Mouse (Mus musculus) 416B (cell line): ENCODE data around the gene Mob3a.
A peak's percentile ranks its signal among the peaks of the same experiment; 100 is the strongest.

ENCODE experiments used
- DNase-seq: peaks from one replicate; pipeline ENCODE4 v3.0.0; 2011; ENCODE audit warnings: low read depth

The Mob3a gene

GRCm38 (mm10) chr10:80700038-80700504, 1.7 kb downstream of the Mob3a start:
- DNase-seq, result no peak

DNA sequence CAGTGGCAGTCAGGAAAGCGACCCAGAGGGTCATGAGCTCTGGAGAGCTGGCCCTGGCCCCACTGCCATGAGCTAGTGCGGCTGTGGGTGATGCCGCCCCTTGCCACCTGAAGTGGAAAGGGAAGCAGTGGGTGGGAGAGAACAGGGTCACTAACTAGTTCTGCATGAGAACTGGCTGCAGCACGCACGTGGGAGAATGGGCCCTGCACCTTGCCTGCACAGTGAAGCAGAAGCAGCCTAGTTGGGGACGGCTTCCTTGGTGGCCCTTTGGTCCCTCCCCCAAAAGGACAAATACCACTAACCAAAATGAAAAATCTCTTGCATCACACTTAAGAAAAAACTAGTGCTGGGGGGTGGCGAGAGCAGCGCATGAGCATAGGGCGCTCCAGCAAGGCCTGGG, 3.2 kb downstream of the Mob3a start:
- peak; percentile 12 for DNase-seq

GRCm38 (mm10) chr10:80697812-80698211, 4.0 kb downstream of the Mob3a start:
- peak; percentile 66 for DNase-seq

GRCm38 (mm10) chr10:80697393-80697787, 4.4 kb downstream of the Mob3a start:
- peak; percentile 7 for DNase-seq

DNA sequence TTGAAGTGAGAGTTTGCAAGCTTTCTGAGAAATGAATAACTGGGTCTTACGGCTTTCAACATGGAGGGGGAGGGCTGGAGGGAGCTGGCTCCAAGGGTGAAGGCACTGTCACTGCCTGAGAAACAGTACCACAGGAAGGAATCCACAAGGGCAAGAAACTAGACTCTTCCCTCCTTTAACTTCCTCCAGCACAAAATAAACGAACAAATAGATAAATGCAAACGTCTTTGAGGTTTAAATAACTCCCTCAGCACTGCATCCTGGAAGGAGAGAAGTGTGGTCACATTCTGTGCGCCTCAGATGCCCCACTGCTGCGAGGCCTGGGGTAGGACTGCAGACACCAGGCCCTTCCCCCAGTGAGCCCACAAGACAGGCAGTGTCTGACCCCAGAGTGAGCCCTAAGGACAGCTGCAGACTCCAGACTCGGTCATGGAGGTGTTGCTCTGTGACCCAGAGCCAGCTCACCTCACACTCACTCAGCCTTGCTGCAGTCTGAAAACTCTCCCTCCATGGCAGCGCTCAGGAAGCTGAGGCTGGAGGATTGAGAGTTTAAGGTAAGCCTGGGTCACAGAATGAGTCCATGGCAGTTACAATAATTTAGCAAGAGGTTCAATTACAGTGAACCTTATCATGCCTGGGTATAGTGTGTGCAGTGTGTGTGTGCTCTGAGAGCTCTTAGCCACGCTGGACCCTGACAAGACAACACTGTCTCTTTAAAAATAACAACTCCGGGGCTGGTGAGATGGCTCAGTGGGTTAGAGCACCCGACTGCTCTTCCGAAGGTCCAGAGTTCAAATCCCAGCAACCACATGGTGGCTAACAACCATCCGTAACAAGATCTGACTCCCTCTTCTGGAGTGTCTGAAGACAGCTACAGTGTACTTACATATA, 5.0 kb downstream of the Mob3a start:
- DNase-seq, result peak; percentile 70

DNA sequence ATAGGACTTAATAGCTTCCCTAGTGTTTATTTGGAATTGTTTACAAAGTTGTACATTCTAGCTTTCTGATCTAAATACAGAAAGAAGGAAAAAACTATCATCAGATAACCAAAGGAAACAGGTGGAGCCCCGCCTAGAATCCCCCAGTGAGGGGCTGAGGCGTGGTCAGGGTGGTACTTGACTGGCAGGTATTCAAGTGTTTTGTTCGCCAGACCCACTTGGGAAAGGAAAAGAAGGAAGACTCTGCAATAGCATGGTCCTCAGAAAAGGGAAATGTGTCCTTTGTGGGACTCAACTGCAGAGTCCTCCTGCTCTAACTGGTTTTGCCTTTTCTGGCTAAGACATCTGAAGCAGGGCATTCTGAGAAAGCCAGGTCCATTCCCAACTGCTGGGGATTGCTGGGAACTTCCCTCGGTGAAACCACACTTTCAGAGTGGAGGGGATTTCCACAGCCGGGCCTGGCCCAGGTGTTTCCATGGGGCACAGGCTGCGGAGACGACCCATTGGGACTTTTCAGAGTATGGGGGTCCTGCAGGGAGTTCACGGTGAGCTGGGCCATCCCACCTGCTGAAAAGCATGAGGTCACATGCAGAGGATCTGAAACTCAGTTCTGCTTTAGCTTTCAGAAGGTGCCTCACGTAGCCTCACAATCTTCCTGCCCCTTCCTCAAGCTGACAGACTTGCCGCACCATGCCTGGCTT, 5.8 kb downstream of the Mob3a start:
- DNase-seq, result no peak

DNA sequence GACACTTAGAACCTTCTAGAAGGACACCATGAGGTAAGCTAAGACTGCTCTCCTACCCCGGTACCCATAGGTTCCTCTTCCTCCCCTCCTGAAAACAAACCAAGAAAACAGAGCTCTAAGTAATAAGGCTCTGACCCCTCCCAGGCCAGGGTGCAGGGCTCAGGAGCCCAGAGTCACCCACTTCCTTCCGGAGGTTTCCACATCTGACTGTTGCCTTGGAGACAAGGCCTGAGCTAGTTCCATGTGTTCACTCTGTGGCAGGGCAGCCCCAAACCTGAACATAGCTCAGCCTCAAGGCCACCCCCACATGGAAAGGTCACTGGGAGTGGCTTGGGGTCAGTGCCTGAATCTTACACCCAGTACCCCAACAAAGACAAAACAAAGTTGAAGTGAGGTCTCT, 6.6 kb downstream of the Mob3a start:
- DNase-seq, result peak; percentile 99

GRCm38 (mm10) chr10:80694159-80694938, 7.4 kb downstream of the Mob3a start:
- no peak for DNase-seq

DNA sequence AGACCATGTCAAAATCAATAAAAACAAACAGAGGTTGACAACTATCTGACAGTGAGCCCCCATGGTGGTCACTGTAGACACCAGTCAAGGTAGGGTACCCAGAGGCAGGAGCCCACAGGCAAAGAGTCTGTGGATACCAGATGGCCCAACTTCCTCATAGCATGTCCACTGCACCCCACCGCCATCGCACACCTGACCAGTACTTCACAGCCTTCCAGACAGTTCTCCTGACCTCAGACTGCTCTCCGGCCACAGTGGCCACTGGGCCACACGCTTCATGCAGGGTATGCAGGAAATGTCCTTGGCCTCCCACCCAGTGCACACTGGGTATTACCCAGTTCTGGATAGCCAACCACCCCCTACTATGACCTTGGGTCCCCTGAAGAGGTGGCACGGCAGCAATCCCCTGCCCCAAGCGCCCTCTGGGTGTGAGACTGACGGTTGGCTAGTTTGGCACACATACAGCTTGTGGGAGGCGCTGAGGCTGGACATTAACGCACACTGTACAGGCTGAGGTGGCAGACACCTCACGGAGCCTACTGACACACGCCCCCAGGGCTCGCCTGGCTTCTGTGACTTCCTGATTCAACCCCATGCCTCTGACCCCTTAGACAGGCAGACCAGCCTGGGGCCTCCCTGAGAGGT, 8.3 kb downstream of the Mob3a start:
- peak; percentile 37 for DNase-seq

DNA sequence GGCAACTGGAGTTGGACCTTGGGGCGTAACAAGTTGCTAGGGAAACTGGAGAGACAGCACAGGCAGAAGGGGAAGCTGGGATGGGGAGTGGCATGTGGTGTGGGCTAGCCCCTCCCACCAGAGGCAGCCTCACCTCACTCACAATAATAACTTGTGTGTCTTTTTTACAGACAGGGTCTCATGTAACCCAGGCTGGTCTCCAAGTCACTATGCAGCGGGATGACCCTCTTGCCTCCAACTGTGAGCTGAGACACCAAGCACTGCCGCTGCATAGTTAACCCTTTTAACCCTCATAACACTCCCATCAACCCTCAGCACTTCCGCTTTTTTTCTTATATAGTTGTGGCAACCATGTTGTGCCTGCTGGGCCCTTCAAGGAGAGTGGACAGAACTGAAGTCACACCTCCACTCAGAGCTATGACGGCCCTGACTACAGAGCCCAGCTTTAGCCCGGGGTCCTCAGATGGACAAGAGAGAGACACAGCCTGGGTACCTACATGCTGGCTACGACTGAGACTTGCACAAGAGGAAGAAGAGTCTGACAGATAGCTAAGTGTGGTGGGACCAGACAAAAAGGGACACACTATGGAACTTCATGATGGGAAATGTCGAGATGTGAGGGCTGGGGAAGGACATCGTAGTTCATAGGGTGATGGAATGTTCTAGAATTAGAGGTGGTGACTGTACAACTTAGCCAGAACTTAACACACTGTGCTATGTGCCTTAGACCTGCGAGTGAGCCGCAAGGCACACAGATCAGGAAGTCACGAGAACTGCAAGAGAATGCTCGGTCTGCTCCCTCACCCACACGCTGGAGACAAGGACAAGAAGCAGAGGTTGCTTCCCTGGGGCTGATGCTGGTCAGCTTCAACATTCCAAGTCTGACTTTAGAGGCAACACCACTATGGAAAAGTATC, 9.3 kb downstream of the Mob3a start:
- peak; percentile 61 for DNase-seq

- peak; percentile 80 for DNase-seq
These were observed 13.9 kb downstream of the Mob3a start for GRCm38 (mm10) chr10:80687850-80688249.

GRCm38 (mm10) chr10:80686617-80687016, 15.2 kb downstream of the Mob3a start:
- no peak for DNase-seq

- DNase-seq, result no peak
These were observed 16.8 kb downstream of the Mob3a start for GRCm38 (mm10) chr10:80684984-80685383.

GRCm38 (mm10) chr10:80684214-80684613, 17.6 kb downstream of the Mob3a start:
- peak; percentile 78 for DNase-seq

GRCm38 (mm10) chr10:80683647-80684046, 18.1 kb downstream of the Mob3a start:
- no peak for DNase-seq

DNA sequence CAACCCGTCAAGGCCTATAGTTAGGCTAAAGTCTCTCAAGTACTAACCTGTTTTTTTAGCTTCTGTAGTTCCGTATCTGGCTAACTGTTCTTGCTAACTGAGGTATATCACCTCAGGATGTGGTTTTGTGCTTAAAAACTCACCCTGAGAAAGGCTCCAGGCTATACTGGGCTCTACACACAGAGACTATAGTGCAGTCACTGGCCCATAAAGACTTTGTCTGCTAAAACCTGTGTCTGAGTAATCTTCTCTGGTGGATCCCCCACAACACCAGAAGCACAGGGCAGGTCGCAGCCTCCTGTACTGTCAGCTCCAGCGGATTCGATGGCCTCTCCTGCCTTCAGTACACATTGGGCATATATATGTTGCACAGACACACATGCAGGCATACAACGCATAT, 19.8 kb downstream of the Mob3a start:
- DNase-seq, result no peak

- DNase-seq, result no peak
These were observed 21.5 kb downstream of the Mob3a start for GRCm38 (mm10) chr10:80680260-80680696.

- DNase-seq, result peak; percentile 57
These were observed 22.1 kb downstream of the Mob3a start for GRCm38 (mm10) chr10:80679556-80680259.

DNA sequence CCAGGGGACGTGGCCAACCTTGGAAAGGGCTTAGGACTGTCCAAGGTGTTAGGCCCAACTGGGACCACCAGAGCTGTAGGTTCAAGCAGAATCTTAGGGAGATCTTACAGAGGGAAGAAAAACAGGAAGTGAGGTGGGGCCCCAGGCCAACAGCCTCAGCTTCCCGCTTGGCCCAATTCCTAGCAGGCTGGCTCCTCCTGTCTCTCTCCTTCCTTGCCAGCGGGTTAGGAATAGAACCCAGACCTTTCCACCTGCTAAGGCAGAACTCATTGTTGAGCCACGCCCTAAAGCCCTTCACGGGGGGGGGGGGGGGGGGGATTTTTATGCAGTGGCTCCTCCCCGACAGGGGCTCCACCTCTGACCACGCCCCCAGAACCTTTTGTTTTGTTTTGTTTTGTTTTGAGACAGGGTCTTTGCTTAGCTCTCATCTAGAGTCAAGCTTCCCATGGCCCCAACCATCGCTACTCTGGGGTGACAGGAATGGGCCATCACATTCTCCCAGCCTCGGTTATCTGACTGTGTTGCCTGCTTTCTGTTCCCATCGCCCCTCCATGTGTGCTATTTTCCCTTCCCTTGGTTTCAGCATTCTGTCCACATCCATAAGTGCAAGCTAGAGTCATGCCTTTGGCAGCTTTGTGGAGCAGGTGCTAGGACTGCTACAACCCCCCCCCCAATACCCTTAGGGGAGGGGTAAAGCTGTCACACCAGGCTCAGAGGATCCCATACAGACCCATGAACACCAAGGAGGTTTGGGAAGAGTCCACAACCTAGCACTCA, 23.0 kb downstream of the Mob3a start:
- peak; percentile 90 for DNase-seq
